Comparison of ENCODE assay signal across 12 mouse cellular contexts in the genomic region with DNA sequence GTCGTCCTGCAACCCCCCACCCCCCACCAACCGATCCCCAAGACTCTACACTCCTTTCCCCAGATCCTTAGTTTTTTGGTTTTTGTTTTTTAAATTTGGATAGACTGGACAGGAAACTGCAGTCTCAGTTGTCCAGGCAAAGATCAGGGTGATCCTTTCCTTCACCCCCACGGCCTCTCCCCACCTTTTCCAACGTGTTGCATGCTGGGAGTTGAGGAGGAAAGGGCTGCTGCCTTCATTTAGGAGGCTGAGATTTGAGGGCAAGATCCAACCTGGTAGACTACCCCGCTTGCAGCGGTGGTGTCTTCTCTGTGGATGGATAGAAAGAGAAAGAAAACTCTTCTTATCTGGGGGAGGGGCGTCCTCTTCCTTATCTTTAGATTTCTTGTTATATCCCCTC. TPM values are rescaled to one million over a fixed set of nuclear protein-coding genes. Genes with fewer than 3 reads are reported as not detected.
A peak's percentile ranks its signal among the peaks of the same experiment; 100 is the strongest.
DNase-seq lines count a peak whose midpoint lies in the region; ATAC-seq lines count a peak whose summit lies in the region.
"Had no signal": no experiment of that assay in that cellular context is flagged by ENCODE, and none has a peak within 500 bp of the region (broad histone marks: within the 10 kb centered on the region; RNA-seq: fewer than 3 reads in every experiment).

No protein-coding gene starts in this region.

- under 1% methylated on average over 7 of the region's 7 CpGs for WGBS in intestine, embryonic 14.5 days
- WGBS in intestine, embryonic 16.5 days: 1% methylated on average over 7 of the region's 7 CpGs
- 0% methylated on average over 7 of the region's 7 CpGs for WGBS in embryonic facial prominence, embryonic 11.5 days
- WGBS in hindbrain, embryonic 14.5 days: under 1% methylated on average over 7 of the region's 7 CpGs
- 2% methylated on average over 7 of the region's 7 CpGs for WGBS in neural tube, embryonic 12.5 days

- peaks cover 91% of the 10 kb centered on the region for H3K27me3 ChIP-seq in intestine, embryonic 14.5 days (replicated peaks; ENCODE audit: control insufficient read depth, insufficient read depth, low read length)
- H3K27me3 ChIP-seq in intestine, embryonic 16.5 days (replicated peaks; ENCODE audit: control insufficient read depth, insufficient read depth, low read length): peaks cover 74% of the 10 kb centered on the region
- peaks cover 50% of the 10 kb centered on the region for H3K27me3 ChIP-seq in embryonic facial prominence, embryonic 11.5 days (ENCODE audit: control insufficient read depth, insufficient read depth, low read length)
- H3K27me3 ChIP-seq in hindbrain, embryonic 14.5 days (ENCODE audit: control insufficient read depth, insufficient read depth, low read length): no peaks in the 10 kb centered on the region
- H3K27me3 ChIP-seq in neural tube, embryonic 12.5 days (replicated peaks): peaks cover 33% of the 10 kb centered on the region

- peak; percentile 53 for DNase-seq in intestine, embryonic 14.5 days (ENCODE audit: low spot score)
- no peak for DNase-seq in embryonic facial prominence, embryonic 11.5 days (ENCODE audit: low spot score)
- peak; percentile 35 for DNase-seq in hindbrain, embryonic 14.5 days (ENCODE audit: low spot score)
- DNase-seq in thymus, postnatal 0 days (ENCODE audit: low spot score): no peak
- no peak for DNase-seq in right cerebral cortex, postnatal 14 days
- DNase-seq in lung, postnatal 14 days: no peak
- DNase-seq: heart, postnatal 10 days; layer of hippocampus, adult 9-11 months had no signal

- no peak overlapping the region for H3K9ac ChIP-seq in intestine, embryonic 14.5 days (ENCODE audit: low read length)
- H3K9ac ChIP-seq in intestine, embryonic 16.5 days (ENCODE audit: low read depth, low read length): no peak overlapping the region
- no peak overlapping the region for H3K9ac ChIP-seq in embryonic facial prominence, embryonic 11.5 days (replicated peaks; ENCODE audit: low read length)
- H3K9ac ChIP-seq in hindbrain, embryonic 14.5 days: peak overlapping the region; percentile 98
- peak overlapping the region; percentile 93 for H3K9ac ChIP-seq in neural tube, embryonic 12.5 days

- no peak overlapping the region for H3K27ac ChIP-seq in intestine, embryonic 14.5 days (ENCODE audit: low read depth)
- no peak overlapping the region for H3K27ac ChIP-seq in intestine, embryonic 16.5 days (ENCODE audit: low read length)
- no peak overlapping the region for H3K27ac ChIP-seq in embryonic facial prominence, embryonic 11.5 days (replicated peaks; ENCODE audit: low read depth, low read length)
- no peak overlapping the region for H3K27ac ChIP-seq in hindbrain, embryonic 14.5 days
- H3K27ac ChIP-seq in neural tube, embryonic 12.5 days: no peak overlapping the region

- no peaks in the 10 kb centered on the region for H3K36me3 ChIP-seq in intestine, embryonic 14.5 days (ENCODE audit: control insufficient read depth, insufficient read depth, low read length)
- no peaks in the 10 kb centered on the region for H3K36me3 ChIP-seq in intestine, embryonic 16.5 days (ENCODE audit: control insufficient read depth, insufficient read depth, low read length)
- no peaks in the 10 kb centered on the region for H3K36me3 ChIP-seq in embryonic facial prominence, embryonic 11.5 days (replicated peaks; ENCODE audit: control insufficient read depth, insufficient read depth, low read depth, low read length)
- no peaks in the 10 kb centered on the region for H3K36me3 ChIP-seq in hindbrain, embryonic 14.5 days (replicated peaks; ENCODE audit: control insufficient read depth, insufficient read depth)
- no peaks in the 10 kb centered on the region for H3K36me3 ChIP-seq in neural tube, embryonic 12.5 days

- ATAC-seq in intestine, embryonic 14.5 days (replicated peaks; ENCODE audit: low FRiP score, low TSS enrichment, low read depth): no peak
- ATAC-seq in intestine, embryonic 16.5 days: no peak
- ATAC-seq in embryonic facial prominence, embryonic 11.5 days (replicated peaks; ENCODE audit: insufficient number of reproducible peaks, low FRiP score, low TSS enrichment, low read depth): no peak
- no peak for ATAC-seq in hindbrain, embryonic 14.5 days (ENCODE audit: low FRiP score)
- no peak for ATAC-seq in neural tube, embryonic 12.5 days (ENCODE audit: low FRiP score, low read depth)

- H3K4me2 ChIP-seq in intestine, embryonic 14.5 days (ENCODE audit: low read length): no peak overlapping the region
- H3K4me2 ChIP-seq in intestine, embryonic 16.5 days (ENCODE audit: low read depth, low read length): no peak overlapping the region
- H3K4me2 ChIP-seq in embryonic facial prominence, embryonic 11.5 days (ENCODE audit: low read depth, low read length): no peak overlapping the region
- H3K4me2 ChIP-seq in hindbrain, embryonic 14.5 days (replicated peaks): peak overlapping the region; percentile 57
- peak overlapping the region; percentile 92 for H3K4me2 ChIP-seq in neural tube, embryonic 12.5 days (replicated peaks)

- no peak overlapping the region for H3K4me3 ChIP-seq in intestine, embryonic 14.5 days (ENCODE audit: low read depth, low read length)
- no peak overlapping the region for H3K4me3 ChIP-seq in intestine, embryonic 16.5 days (ENCODE audit: low read length)
- peak overlapping the region; percentile 65; the same call in 1 of the 2 replicates for H3K4me3 ChIP-seq in embryonic facial prominence, embryonic 11.5 days (ENCODE audit: low read depth, low read length)
- peak overlapping the region; percentile 89 for H3K4me3 ChIP-seq in hindbrain, embryonic 14.5 days (replicated peaks; ENCODE audit: low read length)
- peak overlapping the region; percentile 86 for H3K4me3 ChIP-seq in neural tube, embryonic 12.5 days

- peaks cover 3% of the 10 kb centered on the region for H3K4me1 ChIP-seq in intestine, embryonic 14.5 days (replicated peaks; ENCODE audit: control insufficient read depth, insufficient read depth, low read length)
- peaks cover 27% of the 10 kb centered on the region for H3K4me1 ChIP-seq in intestine, embryonic 16.5 days (ENCODE audit: control insufficient read depth, insufficient read depth, low read length)
- H3K4me1 ChIP-seq in embryonic facial prominence, embryonic 11.5 days (ENCODE audit: control insufficient read depth, insufficient read depth, low read length): peaks cover 2% of the 10 kb centered on the region; the same call in 1 of the 2 replicates
- H3K4me1 ChIP-seq in hindbrain, embryonic 14.5 days (replicated peaks; ENCODE audit: control insufficient read depth, insufficient read depth, low read length): peaks cover 33% of the 10 kb centered on the region
- peaks cover 57% of the 10 kb centered on the region for H3K4me1 ChIP-seq in neural tube, embryonic 12.5 days

- no peaks in the 10 kb centered on the region for H3K9me3 ChIP-seq in intestine, embryonic 14.5 days (ENCODE audit: control insufficient read depth, low read length)
- H3K9me3 ChIP-seq in intestine, embryonic 16.5 days (ENCODE audit: control insufficient read depth, low read length): no peaks in the 10 kb centered on the region
- no peaks in the 10 kb centered on the region for H3K9me3 ChIP-seq in embryonic facial prominence, embryonic 11.5 days (replicated peaks; ENCODE audit: control insufficient read depth, low read length)
- no peaks in the 10 kb centered on the region for H3K9me3 ChIP-seq in hindbrain, embryonic 14.5 days (ENCODE audit: control insufficient read depth, low read length)
- H3K9me3 ChIP-seq in neural tube, embryonic 12.5 days: no peaks in the 10 kb centered on the region

RNA-seq across cellular contexts. Expression of a gene that starts 2.1 kb away (rescaled TPM):
- polyA plus RNA-seq in intestine, embryonic 14.5 days (2014; fragmentation: Nextera tagmentation; extraction: Ambion mirVana): 0.28 and 0.36 TPM in 2 replicates
- polyA plus RNA-seq in intestine, embryonic 16.5 days (2015; fragmentation: Nextera tagmentation; extraction: Ambion mirVana): 0.07 and 0.18 TPM in 2 replicates
- 0.84 and 1.1 TPM in 2 replicates for polyA plus RNA-seq in embryonic facial prominence, embryonic 11.5 days (2014; fragmentation: Nextera tagmentation; extraction: Ambion mirVana)
- 23.3 and 27.4 TPM in 2 replicates for polyA plus RNA-seq in hindbrain, embryonic 14.5 days (2014; fragmentation: Nextera tagmentation; extraction: Ambion mirVana)
- polyA plus RNA-seq in neural tube, embryonic 12.5 days (2016; fragmentation: Nextera tagmentation; extraction: Ambion mirVana): 5.7 and 7.6 TPM in 2 replicates
- not detected in 2 replicates for polyA plus RNA-seq in thymus, postnatal 0 days (2015; fragmentation: Nextera tagmentation; extraction: Ambion mirVana)
- polyA plus RNA-seq: liver, adult 2 months had no signal

RNA-seq across cellular contexts. Expression of a gene that starts 28.4 kb away (rescaled TPM):
- 0.55 and 1.4 TPM in 2 replicates for polyA plus RNA-seq in intestine, embryonic 14.5 days (2014; fragmentation: Nextera tagmentation; extraction: Ambion mirVana)
- 0.95 and 1.5 TPM in 2 replicates for polyA plus RNA-seq in intestine, embryonic 16.5 days (2015; fragmentation: Nextera tagmentation; extraction: Ambion mirVana)
- 0.40 and 0.62 TPM in 2 replicates for polyA plus RNA-seq in embryonic facial prominence, embryonic 11.5 days (2014; fragmentation: Nextera tagmentation; extraction: Ambion mirVana)
- 5.2 and 5.8 TPM in 2 replicates for polyA plus RNA-seq in hindbrain, embryonic 14.5 days (2014; fragmentation: Nextera tagmentation; extraction: Ambion mirVana)
- polyA plus RNA-seq in neural tube, embryonic 12.5 days (2016; fragmentation: Nextera tagmentation; extraction: Ambion mirVana): 0.32 TPM in 1 of 2 replicates, not detected in the other
- polyA plus RNA-seq in thymus, postnatal 0 days (2015; fragmentation: Nextera tagmentation; extraction: Ambion mirVana): not detected in 2 replicates
- polyA plus RNA-seq: C2C12; liver, adult 2 months had no signal

RNA-seq across cellular contexts. Expression of a gene that starts 36.2 kb away (rescaled TPM):
- 2.5 TPM in 1 of 2 replicates, not detected in the other for polyA plus RNA-seq in intestine, embryonic 14.5 days (2014; fragmentation: Nextera tagmentation; extraction: Ambion mirVana)
- 1.5 and 2.4 TPM in 2 replicates for polyA plus RNA-seq in intestine, embryonic 16.5 days (2015; fragmentation: Nextera tagmentation; extraction: Ambion mirVana)
- 0.62 and 5.2 TPM in 2 replicates for polyA plus RNA-seq in embryonic facial prominence, embryonic 11.5 days (2014; fragmentation: Nextera tagmentation; extraction: Ambion mirVana)
- polyA plus RNA-seq in hindbrain, embryonic 14.5 days (2014; fragmentation: Nextera tagmentation; extraction: Ambion mirVana): 2.0 and 2.1 TPM in 2 replicates
- polyA plus RNA-seq in neural tube, embryonic 12.5 days (2016; fragmentation: Nextera tagmentation; extraction: Ambion mirVana): not detected in 2 replicates
- 0.37 and 1.1 TPM in 2 replicates for polyA plus RNA-seq in thymus, postnatal 0 days (2015; fragmentation: Nextera tagmentation; extraction: Ambion mirVana)
- polyA plus RNA-seq: C2C12; liver, adult 2 months had no signal

Comparison
In these comparisons a context has a peak if more than half of its experiments do, and no peak if none do; other contexts are left out.
1. DNase-seq: peak in intestine, embryonic 14.5 days (single experiment) and hindbrain, embryonic 14.5 days (single experiment); none in embryonic facial prominence, embryonic 11.5 days (single experiment), thymus, postnatal 0 days (single experiment), right cerebral cortex, postnatal 14 days (single experiment) and lung, postnatal 14 days (single experiment).
2. H3K4me2 ChIP-seq: peak in hindbrain, embryonic 14.5 days (single experiment) and neural tube, embryonic 12.5 days (single experiment); none in intestine, embryonic 14.5 days (single experiment), intestine, embryonic 16.5 days (single experiment) and embryonic facial prominence, embryonic 11.5 days (single experiment).
3. H3K4me3 ChIP-seq: peak in embryonic facial prominence, embryonic 11.5 days (single experiment), hindbrain, embryonic 14.5 days (single experiment) and neural tube, embryonic 12.5 days (single experiment); none in intestine, embryonic 14.5 days (single experiment) and intestine, embryonic 16.5 days (single experiment).
4. H3K9ac ChIP-seq: peak in hindbrain, embryonic 14.5 days (single experiment) and neural tube, embryonic 12.5 days (single experiment); none in intestine, embryonic 14.5 days (single experiment), intestine, embryonic 16.5 days (single experiment) and embryonic facial prominence, embryonic 11.5 days (single experiment).